Mouse (Mus musculus) adrenal gland (tissue): ENCODE data around the gene Prkcsh.

ENCODE experiments used
- intact Hi-C: fragments of 180-260 bp; cut with DNase I; formaldehyde crosslinking; loops from one replicate; pipeline ENCODE4 v1.15.1; 2025

Gene Prkcsh

GRCm38 (mm10) chr9:21978398-21979128, 24.0 kb upstream of the Prkcsh start:
- intact Hi-C loops: loop anchor here (2.0 to 10.0 kb wide), 2 partner anchors 76 to 166 kb away; no protein-coding TSS in a partner anchor

GRCm38 (mm10) chr9:21983911-21984310, 18.7 kb upstream of the Prkcsh start:
- intact Hi-C loops: no loop called here

- intact Hi-C loops: no loop called here
Observed at GRCm38 (mm10) chr9:21987592-21988342, 14.8 kb upstream of the Prkcsh start.

GRCm38 (mm10) chr9:21988421-21989101, 14.0 kb upstream of the Prkcsh start:
- intact Hi-C loops: no loop called here

GRCm38 (mm10) chr9:21989230-21990110, 13.1 kb upstream of the Prkcsh start, which contains the start of gene Rgl3:
Gene Rgl3, minus strand, starts transcription at chr9:21989446.
- intact Hi-C loops: no loop called here

GRCm38 (mm10) chr9:21992227-21992626, 10.4 kb upstream of the Prkcsh start:
- intact Hi-C loops: no loop called here

- intact Hi-C loops: no loop called here
Observed at GRCm38 (mm10) chr9:21996178-21996867, 6.3 kb upstream of the Prkcsh start.

GRCm38 (mm10) chr9:22000296-22000695, 2.3 kb upstream of the Prkcsh start:
- intact Hi-C loops: no loop called here

GRCm38 (mm10) chr9:22001633-22002032, 973 bp upstream of the Prkcsh start:
- intact Hi-C loops: no loop called here

GRCm38 (mm10) chr9:22003163-22003554, 553 bp downstream of the Prkcsh start:
- intact Hi-C loops: no loop called here

GRCm38 (mm10) chr9:22004546-22004945, 1.9 kb downstream of the Prkcsh start:
- intact Hi-C loops: no loop called here

- intact Hi-C loops: no loop called here
Observed at GRCm38 (mm10) chr9:22011055-22011454, 8.4 kb downstream of the Prkcsh start.

- intact Hi-C loops: no loop called here
Observed at GRCm38 (mm10) chr9:22012731-22013130, 10.1 kb downstream of the Prkcsh start.

GRCm38 (mm10) chr9:22016245-22016644, 13.6 kb downstream of the Prkcsh start:
- intact Hi-C loops: no loop called here

GRCm38 (mm10) chr9:22017208-22017825, 14.7 kb downstream of the Prkcsh start:
- intact Hi-C loops: no loop called here

- intact Hi-C loops: no loop called here
Observed at GRCm38 (mm10) chr9:22024592-22024991, 22.0 kb downstream of the Prkcsh start.

- intact Hi-C loops: no loop called here
Observed at GRCm38 (mm10) chr9:22028467-22028866, 25.9 kb downstream of the Prkcsh start.

- intact Hi-C loops: no loop called here
Observed at GRCm38 (mm10) chr9:22030386-22030785, 27.8 kb downstream of the Prkcsh start.

- intact Hi-C loops: no loop called here
Observed at GRCm38 (mm10) chr9:22035300-22036044, 32.9 kb downstream of the Prkcsh start.
